Comparison of ENCODE assay signal across 21 mouse cellular contexts in the genomic region with DNA sequence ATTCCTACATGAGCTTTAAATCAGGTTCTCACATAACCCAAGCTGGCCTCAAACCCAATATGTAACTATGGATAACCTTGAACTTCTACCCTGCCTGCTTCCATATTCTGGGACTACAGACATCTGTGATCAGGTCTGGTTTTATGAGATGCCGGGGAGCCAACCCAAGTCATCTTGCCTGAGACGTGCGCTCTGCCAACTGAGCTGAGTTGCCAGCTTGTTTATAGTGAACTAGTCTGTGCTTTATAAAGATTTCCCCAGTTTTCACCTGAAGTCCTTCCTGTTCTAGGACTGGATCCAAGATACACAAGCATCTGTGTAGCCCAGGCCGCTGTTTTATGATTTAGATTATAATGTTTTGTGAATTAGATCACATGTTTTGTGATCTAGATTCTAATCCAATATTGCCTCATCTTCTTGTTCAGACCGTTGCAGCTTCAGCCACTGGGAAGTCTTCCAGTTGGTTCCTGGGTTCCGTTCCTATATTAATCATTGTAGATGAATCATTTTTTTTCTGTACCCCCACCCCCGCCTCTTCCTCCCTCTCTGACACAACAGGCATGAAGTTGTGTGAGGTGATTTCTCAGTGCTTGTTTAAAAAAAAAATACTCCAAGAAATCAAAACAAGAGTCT. TPM values are rescaled to one million over a fixed set of nuclear protein-coding genes. Genes with fewer than 3 reads are reported as not detected.
DNase-seq lines count a peak whose midpoint lies in the region; TF ChIP-seq lines count a peak whose summit lies in the region.
"Had no signal": no experiment of that assay in that cellular context is flagged by ENCODE, and none has a peak within 500 bp of the region (broad histone marks: within the 10 kb centered on the region; RNA-seq: fewer than 3 reads in every experiment).

No protein-coding gene starts in this region.

- no peaks in the 10 kb centered on the region for H3K79me3 ChIP-seq in C2C12 (ENCODE audit: low read depth)

- no peaks in the 10 kb centered on the region for H3K79me2 ChIP-seq in C2C12 (ENCODE audit: control insufficient read depth, insufficient read depth)

- no peaks in the 10 kb centered on the region for H3K36me3 ChIP-seq in C2C12 (ENCODE audit: control insufficient read depth, insufficient read depth)
- H3K36me3 ChIP-seq: embryonic facial prominence, embryonic 13.5 days; forebrain, embryonic 12.5 days; heart, embryonic 15.5 days; intestine, embryonic 15.5 days; kidney, embryonic 15.5 days had no signal

- no peak overlapping the region for H3ac ChIP-seq in C2C12 (ENCODE audit: control insufficient read depth, insufficient read length, low read depth)

- no peak overlapping the region for H3K4me3 ChIP-seq in C2C12 (ENCODE audit: insufficient read depth, poor library complexity, severe bottlenecking)
- H3K4me3 ChIP-seq: embryonic facial prominence, embryonic 13.5 days; forebrain, embryonic 12.5 days; heart, embryonic 15.5 days; intestine, embryonic 15.5 days; kidney, embryonic 15.5 days had no signal

- peak; percentile 49 for DNase-seq in layer of hippocampus, adult 11-12 months (ENCODE audit: low spot score)
- no peak for DNase-seq in layer of hippocampus, postnatal 10 days (ENCODE audit: low spot score in 2 of 2)
- peak; percentile 24 for DNase-seq in adrenal gland, postnatal 25 days
- DNase-seq in gonadal fat pad, adult 2 months (ENCODE audit: low read depth) = peak; percentile 81
- DNase-seq in left cerebral cortex, adult 11 months (ENCODE audit: low spot score) = no peak
- DNase-seq in yolk sac, embryonic 10.5 days (ENCODE audit: low spot score) = no peak
- DNase-seq: cerebellum, adult 11 months; lung, embryonic 14.5 days; midbrain, embryonic 14.5 days; right cerebral cortex, postnatal 25 days had no signal

- H3K27me3 ChIP-seq in C2C12 (ENCODE audit: control insufficient read depth, insufficient read depth, insufficient read length) = no peaks in the 10 kb centered on the region
- H3K27me3 ChIP-seq: forebrain, embryonic 12.5 days; heart, embryonic 15.5 days; intestine, embryonic 15.5 days; kidney, embryonic 15.5 days had no signal

- no peak for TF ChIP-seq CTCF in C2C12 (IDR thresholded peaks at IDR 0.05; ENCODE audit: control insufficient read depth, insufficient read depth, insufficient read length)

TF ChIP-seq in C2C12, 6 proteins besides CTCF, POLR2A, EP300 and RAD21:
- no peak for TF ChIP-seq MYOG (IDR thresholded peaks at IDR 0.05; ENCODE audit: control insufficient read depth, extremely low read depth, insufficient read length)
- peak; percentile 64 for TF ChIP-seq CEBPB (IDR thresholded peaks at IDR 0.05; ENCODE audit: low read depth)

RNA-seq across cellular contexts. Expression of a gene that starts 15.8 kb away (rescaled TPM):
- 100 to 1,000 TPM; 223 to 273 TPM for total RNA-seq in layer of hippocampus, postnatal 10 days (2021)
- polyA plus RNA-seq in C2C12 (2012; fragmentation: generic; extraction: Trizol) = 963 TPM
- 182 and 239 TPM in 2 replicates for total RNA-seq in adrenal gland, postnatal 25 days (2021)
- 866 and 1,103 TPM in 2 replicates for polyA plus RNA-seq in gonadal fat pad, adult 2 months (2012; rRNA removed)

RNA-seq across cellular contexts. Expression of a gene that starts 19.7 kb away (rescaled TPM):
- 10 to 100 TPM; 53.0 to 53.9 TPM for total RNA-seq in layer of hippocampus, postnatal 10 days (2021)
- 58.7 TPM for polyA plus RNA-seq in C2C12 (2012; fragmentation: generic; extraction: Trizol)
- 16.1 and 21.9 TPM in 2 replicates for total RNA-seq in adrenal gland, postnatal 25 days (2021)
- 22.7 and 24.3 TPM in 2 replicates for polyA plus RNA-seq in gonadal fat pad, adult 2 months (2012; rRNA removed)

RNA-seq across cellular contexts. Expression of a gene that starts 22.2 kb away (rescaled TPM):
- 100 to 1,000 TPM; 187 to 290 TPM for total RNA-seq in layer of hippocampus, postnatal 10 days (2021)
- 338 TPM for polyA plus RNA-seq in C2C12 (2012; fragmentation: generic; extraction: Trizol)
- total RNA-seq in adrenal gland, postnatal 25 days (2021) = 81.5 and 159 TPM in 2 replicates
- polyA plus RNA-seq in gonadal fat pad, adult 2 months (2012; rRNA removed) = 147 and 159 TPM in 2 replicates

RNA-seq across cellular contexts. Expression of a gene that starts 42.3 kb away (rescaled TPM):
- 100 to 1,000 TPM; 758 to 903 TPM for total RNA-seq in layer of hippocampus, postnatal 10 days (2021)
- polyA plus RNA-seq in C2C12 (2012; fragmentation: generic; extraction: Trizol) = not detected
- 6.4 and 8.0 TPM in 2 replicates for total RNA-seq in adrenal gland, postnatal 25 days (2021)
- polyA plus RNA-seq in gonadal fat pad, adult 2 months (2012; rRNA removed) = 4.9 and 22.1 TPM in 2 replicates
- total RNA-seq: liver, adult 2 months; megakaryocyte progenitor cell, adult 5-6 weeks had no signal
- polyA plus RNA-seq: liver, adult 2 months had no signal

RNA-seq across cellular contexts. Expression of a gene that starts 57.7 kb away (rescaled TPM):
- total RNA-seq in layer of hippocampus, postnatal 10 days (2021) = not detected
- polyA plus RNA-seq in C2C12 (2012; fragmentation: generic; extraction: Trizol) = 0.26 TPM
- total RNA-seq in adrenal gland, postnatal 25 days (2021) = not detected in 2 replicates
- polyA plus RNA-seq in gonadal fat pad, adult 2 months (2012; rRNA removed) = not detected in 2 replicates
- total RNA-seq: layer of hippocampus, adult 18-20 months; left cerebral cortex, postnatal 36 days; liver, adult 2 months; megakaryocyte progenitor cell, adult 5-6 weeks had no signal
- polyA plus RNA-seq: embryonic facial prominence, embryonic 13.5 days; forebrain, embryonic 12.5 days; heart, embryonic 15.5 days; hindbrain, embryonic 11.5 days; kidney, embryonic 15.5 days; liver, adult 2 months; lung, embryonic 14.5 days; midbrain, embryonic 14.5 days had no signal

Comparison
In these comparisons a context has a peak if more than half of its experiments do, and no peak if none do; other contexts are left out.
1. DNase-seq: peak in layer of hippocampus, adult 11-12 months (single experiment), adrenal gland, postnatal 25 days (single experiment) and gonadal fat pad, adult 2 months (single experiment); none in layer of hippocampus, postnatal 10 days (0 of 2), left cerebral cortex, adult 11 months (single experiment) and yolk sac, embryonic 10.5 days (single experiment).